Mouse (Mus musculus) hindbrain, postnatal 0 days (tissue): Measurements from ENCODE around the gene Rmnd5b. TPM values are rescaled to one million over a fixed set of nuclear protein-coding genes. Genes with fewer than 3 reads are reported as not detected.

ENCODE experiments used
- ATAC-seq: fragments of 200-750 bp; cut with Nextera tagmentation; 2 replicates; pipeline ENCODE4 v1.8.0; 2017; ENCODE audit warnings: mild to moderate bottlenecking, moderate TSS enrichment, moderate library complexity
- DNase-seq: peaks from one replicate; pipeline ENCODE4 v3.0.0-alpha.2; 2015; ENCODE audit warnings: low spot score
- H3K27ac ChIP-seq: fragments of 300-500 bp; sonication (generic); 2 replicates; pipeline ENCODE4 v1.5.1; 2014; ENCODE audit warnings: mild to moderate bottlenecking
- H3K27me3 ChIP-seq: fragments of 300-500 bp; sonication (generic); 2 replicates; pipeline ENCODE4 v1.6.1; 2014; ENCODE audit warnings: low read length, mixed read lengths; ENCODE audit not compliant: insufficient read depth
- H3K36me3 ChIP-seq: fragments of 300-500 bp; sonication (generic); 2 replicates; pipeline ENCODE4 v1.6.1; 2014; ENCODE audit warnings: low read length, mixed read lengths; ENCODE audit not compliant: insufficient read depth
- H3K4me1 ChIP-seq: fragments of 300-500 bp; sonication (generic); 2 replicates; pipeline ENCODE4 v1.6.1; 2014; ENCODE audit warnings: antibody characterized with exemption, low read length, mixed read lengths; ENCODE audit not compliant: insufficient read depth
- H3K4me2 ChIP-seq: fragments of 300-500 bp; sonication (generic); 2 replicates; pipeline ENCODE4 v1.6.1; 2014; ENCODE audit warnings: low read depth, mild to moderate bottlenecking, low read length, moderate library complexity, mixed read lengths
- H3K4me3 ChIP-seq: fragments of 300-500 bp; sonication (generic); 2 replicates; pipeline ENCODE4 v1.5.1; 2014; ENCODE audit warnings: low read length
- H3K9ac ChIP-seq: fragments of 300-500 bp; sonication (generic); replicated peaks from 2 replicates; pipeline ENCODE4 v1.6.1; 2014; ENCODE audit warnings: mild to moderate bottlenecking, low read length, moderate library complexity, mixed read lengths
- H3K9me3 ChIP-seq: fragments of 300-500 bp; sonication (generic); 2 replicates; pipeline ENCODE4 v1.6.1; 2016; ENCODE audit warnings: low read length, mixed read lengths
- CTCF ChIP-seq: IDR thresholded peaks from 2 replicates; pipeline ENCODE4 v1.5.1; 2016; ENCODE audit warnings: antibody characterized with exemption, control low read depth, low read depth
- WGBS: fragments of 180-500 bp; shearing (Covaris S2); extraction: QIAGEN DNeasy Blood & Tissue Kit; methylation state at CpG from one replicate; pipeline ENCODE4 v1.1.7; 2014; 5-methylcytosine and 5-hydroxymethylcytosine counted together
- polyA plus RNA-seq: library from polyadenylated mRNA; unstranded; fragments of >200 nt; fragmentation: Nextera tagmentation; extraction: Ambion mirVana; gene quantifications from 2 replicates; pipeline ENCODE4 v1.2.1, GENCODE M21; 2015
- total RNA-seq: library from RNA; depleted of rRNA; stranded (reverse); fragments of >200 nt; gene quantifications from 2 replicates; pipeline ENCODE4 v1.2.3, GENCODE M21; 2014

The Rmnd5b gene
- total and polyA plus RNA-seq, 2 experiments from 2014 or later, result 63.8 to 99.9 TPM

GRCm38 (mm10) chr11:51627425-51627824 is 8.3 kb downstream of the Rmnd5b start:
- 92% methylated on average over 9 of the region's 9 CpGs for WGBS
- DNase-seq, result no peak
- Histone ChIP-seq H3K4me1 (no peaks in the 10 kb centered on the region), H3K36me3 (peaks cover 55% of the 10 kb centered on the region), H3K27me3 (no peaks in the 10 kb centered on the region), H3K9ac (no peak overlapping the region), H3K4me3 (no peak overlapping the region), H3K9me3 (no peaks in the 10 kb centered on the region), H3K27ac (no peak overlapping the region), H3K4me2 (no peak overlapping the region)
- no peak for TF ChIP-seq CTCF
- ATAC-seq, result no peak

GRCm38 (mm10) chr11:51625187-51625820 is 10.4 kb downstream of the Rmnd5b start:
- H3K4me2 ChIP-seq, result no peak overlapping the region
- H3K9me3 ChIP-seq, result no peaks in the 10 kb centered on the region
- ATAC-seq (no peak), DNase-seq (no peak)
- H3K36me3 ChIP-seq, result peaks cover 59% of the 10 kb centered on the region
- H3K27ac ChIP-seq, result no peak overlapping the region
- no peaks in the 10 kb centered on the region for H3K27me3 ChIP-seq
- no peak overlapping the region for H3K9ac ChIP-seq
- WGBS, result 86% methylated on average over 5 of the region's 5 CpGs
- H3K4me3 ChIP-seq, result no peak overlapping the region
- TF ChIP-seq CTCF, result no peak
- H3K4me1 ChIP-seq, result no peaks in the 10 kb centered on the region; the same call in 1 of the 2 replicates

- Histone ChIP-seq H3K36me3 (peaks cover 54% of the 10 kb centered on the region), H3K9me3 (no peaks in the 10 kb centered on the region), H3K4me3 (no peak overlapping the region), H3K9ac (no peak overlapping the region), H3K4me2 (no peak overlapping the region), H3K27me3 (no peaks in the 10 kb centered on the region), H3K27ac (no peak overlapping the region), H3K4me1 (no peaks in the 10 kb centered on the region; the same call in 1 of the 2 replicates)
- ATAC-seq (no peak), DNase-seq (no peak)
- TF ChIP-seq CTCF, result no peak
- WGBS, result 85% methylated on average over 7 of the region's 7 CpGs
These were observed 12.7 kb downstream of the Rmnd5b start for GRCm38 (mm10) chr11:51622971-51623491.

DNA sequence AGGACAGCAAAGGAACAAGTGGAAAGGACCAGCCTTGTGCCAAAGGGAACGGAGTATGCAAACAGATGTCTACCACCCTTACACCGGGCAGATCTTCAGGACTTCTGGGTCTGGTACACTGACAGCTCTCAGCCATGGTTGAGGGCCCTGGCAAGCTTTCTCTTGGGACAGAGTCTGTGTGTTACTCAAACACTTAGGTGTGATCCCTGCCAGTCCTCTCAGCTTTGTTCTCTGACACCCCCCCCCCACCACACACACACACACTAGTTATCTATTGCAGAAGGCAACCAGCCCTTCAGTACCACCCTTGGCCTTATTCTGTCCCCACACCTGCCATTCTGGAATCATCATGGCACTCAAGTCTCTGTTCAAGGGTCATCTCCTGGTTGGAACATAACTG is 13.9 kb downstream of the Rmnd5b start:
- TF ChIP-seq CTCF, result no peak
- no peaks in the 10 kb centered on the region for H3K9me3 ChIP-seq
- DNase-seq, result no peak
- 94% methylated on average over 2 of the region's 2 CpGs for WGBS
- H3K27ac ChIP-seq, result no peak overlapping the region
- H3K4me2 ChIP-seq, result no peak overlapping the region
- no peaks in the 10 kb centered on the region; the same call in 1 of the 2 replicates for H3K4me1 ChIP-seq
- no peak overlapping the region for H3K4me3 ChIP-seq
- ATAC-seq, result no peak
- H3K27me3 ChIP-seq, result no peaks in the 10 kb centered on the region
- H3K36me3 ChIP-seq, result peaks cover 42% of the 10 kb centered on the region
- H3K9ac ChIP-seq, result no peak overlapping the region

- Histone ChIP-seq H3K4me3 (peak overlapping the region; percentile 80), H3K27ac (peak overlapping the region; percentile 57; the same call in 1 of the 2 replicates), H3K9me3 (no peaks in the 10 kb centered on the region), H3K4me1 (no peaks in the 10 kb centered on the region; the same call in 1 of the 2 replicates), H3K27me3 (no peaks in the 10 kb centered on the region), H3K4me2 (peak overlapping the region; percentile 79), H3K9ac (peak overlapping the region; percentile 61), H3K36me3 (peaks cover 29% of the 10 kb centered on the region)
- ATAC-seq (no peak), DNase-seq (no peak)
- 3% methylated on average over 11 of the region's 11 CpGs for WGBS
- TF ChIP-seq CTCF, result no peak
These were observed 15.6 kb downstream of the Rmnd5b start for GRCm38 (mm10) chr11:51620084-51620483.

DNA sequence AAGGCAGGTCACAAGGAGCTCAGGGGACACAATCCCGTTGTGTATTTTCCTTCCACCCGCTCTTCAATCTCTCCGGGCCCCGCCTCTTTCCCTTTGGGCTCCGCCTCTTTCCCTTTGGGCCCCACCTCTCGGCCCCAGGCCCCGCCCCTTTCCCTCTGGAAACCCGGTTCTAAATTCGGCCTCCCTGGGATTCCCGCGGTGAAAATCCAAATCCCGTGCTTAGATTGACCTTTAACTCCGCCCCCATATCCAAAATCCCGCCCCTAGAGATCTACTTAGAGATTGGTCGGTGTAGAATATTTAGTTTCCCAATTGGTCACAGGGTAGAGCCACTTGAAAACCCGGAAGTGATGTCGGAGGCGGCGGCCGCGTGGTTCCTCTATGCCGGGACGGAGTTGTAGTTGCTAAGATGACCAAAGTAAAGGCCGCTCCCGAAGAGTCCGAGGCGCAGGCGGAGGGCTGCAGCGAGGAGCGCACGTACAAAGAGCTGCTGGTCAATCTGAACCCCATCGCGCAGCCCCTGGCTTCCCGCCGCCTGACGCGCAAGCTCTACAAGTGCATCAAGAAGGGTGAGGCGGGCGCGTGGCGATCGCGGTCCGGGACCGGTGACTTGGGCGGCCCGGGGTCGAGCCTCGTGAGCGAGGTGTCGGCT is 16.2 kb downstream of the Rmnd5b start, which contains the start of gene Nhp2:
Gene Nhp2, plus strand, starts transcription at position 327 of the 652 bp plus-strand sequence.
- Histone ChIP-seq H3K4me1 (no peaks in the 10 kb centered on the region; the same call in 1 of the 2 replicates), H3K4me3 (peak within 1 kb of the TSS; percentile 80), H3K4me2 (peak within 1 kb of the TSS; percentile 79), H3K27me3 (no peaks in the 10 kb centered on the region), H3K9ac (peak within 1 kb of the TSS; percentile 61), H3K9me3 (no peaks in the 10 kb centered on the region), H3K36me3 (peaks cover 26% of the 10 kb centered on the region), H3K27ac (peak within 1 kb of the TSS; percentile 57; the same call in 1 of the 2 replicates)
- WGBS, result under 1% methylated on average over 51 of the region's 51 CpGs
- TF ChIP-seq CTCF, result no peak
- peak; percentile 97 for ATAC-seq
- DNase-seq, result peak; percentile 99
